Mouse (Mus musculus) c-Kit-negative CD71-positive TER-119-positive erythroid progenitor cells, embryonic 14.5 days (primary cell): Measurements from ENCODE around the gene Olfr378.

Experiments used
- DNase-seq: peaks from one replicate; pipeline ENCODE4 v3.0.0-alpha.2; 2013; ENCODE audit warnings: low read depth, low spot score

Olfr378 gene

GRCm38 (mm10) chr11:73428377-73428776, at the start of gene Olfr378:
Gene Olfr378 (minus strand): TSS chr11:73428477.
- no peak for DNase-seq

- DNase-seq: no peak
Measured at GRCm38 (mm10) chr11:73457408-73457807, 29.1 kb upstream of the Olfr378 start, which contains the start of gene Olfr380. Gene Olfr380 (minus strand): TSS chr11:73457508.

- no peak for DNase-seq
Measured at GRCm38 (mm10) chr11:73399514-73399913, 28.8 kb downstream of the Olfr378 start, which contains the start of gene Olfr1. Gene Olfr1 (minus strand): TSS chr11:73399614.

- no peak for DNase-seq
Measured at GRCm38 (mm10) chr11:73395374-73395773, 32.9 kb downstream of the Olfr378 start.
